Mouse (Mus musculus): ENCODE data around the gene Htr3b. TPM values are rescaled to one million over a fixed set of nuclear protein-coding genes. Genes with fewer than 3 reads are reported as not detected.
A peak's percentile ranks its signal among the peaks of the same experiment; 100 is the strongest.
"Not testable (repeated sequence)": the region's sequence is repeated elsewhere in the genome, so short reads cannot be mapped to it uniquely, and the experiment has no call there.

Htr3b gene
- polyA plus RNA-seq, 1 experiment from 2014 or later = 0.96 TPM

- Histone ChIP-seq H3K4me2 (replicated peaks; ENCODE audit: low read depth) (no peak overlapping the region; the same call in 1 of the 2 replicates), H3K4me1 (replicated peaks; ENCODE audit: control insufficient read depth, insufficient read depth, low read length) (peaks cover 10% of the 10 kb centered on the region), H3K27me3 (replicated peaks; ENCODE audit: control insufficient read depth, insufficient read depth, low read length) (no peaks in the 10 kb centered on the region), H3K36me3 (ENCODE audit: control insufficient read depth, insufficient read depth) (no peaks in the 10 kb centered on the region), H3K27ac (ENCODE audit: low read depth, low read length) (no peak overlapping the region), H3K4me3 (ENCODE audit: low read depth, low read length) (no peak overlapping the region), H3K9ac (ENCODE audit: low read depth, low read length) (no peak overlapping the region), H3K9me3 (ENCODE audit: control insufficient read depth) (no peaks in the 10 kb centered on the region)
- no peak for TF ChIP-seq CTCF (IDR thresholded peaks at IDR 0.05; ENCODE audit: low read depth)
- 51% methylated on average over 7 of the region's 7 CpGs for WGBS
- no peak for ATAC-seq
These were observed 21.9 kb upstream of the Htr3b start for GRCm38 (mm10) chr9:48986616-48987141.

DNA sequence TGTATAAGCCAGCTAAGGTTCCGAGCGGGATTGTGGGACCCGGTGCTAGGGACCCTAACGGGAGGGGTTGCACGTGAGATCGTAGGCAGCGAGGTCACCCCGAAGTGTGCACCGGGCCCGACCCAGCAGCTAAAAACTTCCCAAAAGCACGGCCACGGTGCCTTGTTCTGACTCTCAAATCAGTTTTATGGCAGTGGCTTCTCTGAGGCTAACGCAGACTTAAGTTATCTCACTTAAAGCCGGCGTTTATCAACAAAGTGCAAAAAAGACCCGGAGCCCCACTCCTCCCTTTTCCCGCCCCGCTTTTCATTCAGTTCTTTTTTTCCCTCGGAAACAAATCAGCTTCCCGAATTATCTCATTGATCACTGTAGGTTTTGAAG lies 20.9 kb upstream of the Htr3b start:
- no peak overlapping the region for H3K27ac ChIP-seq (ENCODE audit: low read depth, low read length)
- no peak for ATAC-seq
- H3K4me1 ChIP-seq (replicated peaks; ENCODE audit: control insufficient read depth, insufficient read depth, low read length) = peaks cover 10% of the 10 kb centered on the region
- no peaks in the 10 kb centered on the region for H3K27me3 ChIP-seq (replicated peaks; ENCODE audit: control insufficient read depth, insufficient read depth, low read length)
- H3K4me2 ChIP-seq (replicated peaks; ENCODE audit: low read depth) = peak overlapping the region; percentile 85
- no peak for TF ChIP-seq CTCF (IDR thresholded peaks at IDR 0.05; ENCODE audit: low read depth)
- no peaks in the 10 kb centered on the region for H3K36me3 ChIP-seq (ENCODE audit: control insufficient read depth, insufficient read depth)
- no peaks in the 10 kb centered on the region for H3K9me3 ChIP-seq (ENCODE audit: control insufficient read depth)
- H3K4me3 ChIP-seq (ENCODE audit: low read depth, low read length) = peak overlapping the region; percentile 79
- peak overlapping the region; percentile 52 for H3K9ac ChIP-seq (ENCODE audit: low read depth, low read length)
- under 1% methylated on average over 20 of the region's 20 CpGs for WGBS

DNA sequence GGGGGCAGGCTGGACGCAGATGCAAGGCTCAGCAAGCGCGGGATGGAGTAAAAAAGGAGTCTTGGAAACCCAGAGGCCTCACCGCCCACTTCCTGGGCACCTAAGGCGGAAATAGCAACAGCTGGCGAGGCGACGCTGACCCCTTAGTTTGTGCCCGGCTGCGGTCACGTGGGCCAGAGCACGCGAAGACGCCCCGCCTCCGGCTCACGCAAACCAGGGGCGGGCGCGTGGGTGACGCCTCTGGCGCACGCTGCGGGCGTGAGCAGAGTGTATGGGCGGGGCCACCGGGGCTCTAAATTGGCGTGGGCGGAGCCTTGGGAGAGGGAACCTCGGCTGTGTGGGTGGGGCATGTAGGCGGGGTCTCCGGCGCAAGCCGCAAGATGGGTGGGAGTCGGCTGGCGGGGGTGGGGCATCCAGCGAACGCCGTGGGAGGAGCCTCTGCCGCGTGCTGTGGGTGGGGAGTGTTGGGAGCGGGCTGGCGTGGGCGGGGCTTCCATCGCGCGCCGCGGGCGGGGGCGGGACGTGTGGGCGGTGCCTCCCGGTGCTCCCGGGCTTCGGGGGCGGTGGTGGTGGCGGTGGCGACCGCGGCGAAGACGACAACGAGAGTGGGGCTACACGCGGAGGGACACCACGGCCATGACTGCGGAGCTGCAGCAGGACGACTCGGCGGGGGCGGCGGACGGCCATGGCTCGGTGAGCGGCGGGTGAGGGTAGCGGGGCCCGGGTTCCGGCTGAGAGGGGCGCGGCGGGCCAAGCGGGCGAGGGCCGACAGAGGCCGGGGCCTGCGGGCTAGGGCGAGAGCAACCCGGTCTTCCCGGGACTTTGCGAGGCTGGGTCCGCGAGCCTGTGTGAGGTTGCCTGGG lies 20.3 kb upstream of the Htr3b start, which contains the start of gene Usp28:
Usp28 (plus strand) TSS at position 531 of the 863 bp plus-strand sequence.
- no peak; the same call in 1 of the 2 replicates for TF ChIP-seq CTCF (IDR thresholded peaks at IDR 0.05; ENCODE audit: low read depth)
- Histone ChIP-seq H3K4me3 (ENCODE audit: low read depth, low read length) (peak within 1 kb of the TSS; percentile 79), H3K4me2 (replicated peaks; ENCODE audit: low read depth) (peak within 1 kb of the TSS; percentile 85), H3K9me3 (ENCODE audit: control insufficient read depth) (no peaks in the 10 kb centered on the region), H3K27me3 (replicated peaks; ENCODE audit: control insufficient read depth, insufficient read depth, low read length) (no peaks in the 10 kb centered on the region), H3K9ac (ENCODE audit: low read depth, low read length) (peak within 1 kb of the TSS; percentile 52), H3K36me3 (ENCODE audit: control insufficient read depth, insufficient read depth) (no peaks in the 10 kb centered on the region), H3K27ac (ENCODE audit: low read depth, low read length) (peak within 1 kb of the TSS; percentile 69), H3K4me1 (replicated peaks; ENCODE audit: control insufficient read depth, insufficient read depth, low read length) (peaks cover 10% of the 10 kb centered on the region)
- ATAC-seq = peak; percentile 93
- under 1% methylated on average over 90 of the region's 94 CpGs for WGBS

DNA sequence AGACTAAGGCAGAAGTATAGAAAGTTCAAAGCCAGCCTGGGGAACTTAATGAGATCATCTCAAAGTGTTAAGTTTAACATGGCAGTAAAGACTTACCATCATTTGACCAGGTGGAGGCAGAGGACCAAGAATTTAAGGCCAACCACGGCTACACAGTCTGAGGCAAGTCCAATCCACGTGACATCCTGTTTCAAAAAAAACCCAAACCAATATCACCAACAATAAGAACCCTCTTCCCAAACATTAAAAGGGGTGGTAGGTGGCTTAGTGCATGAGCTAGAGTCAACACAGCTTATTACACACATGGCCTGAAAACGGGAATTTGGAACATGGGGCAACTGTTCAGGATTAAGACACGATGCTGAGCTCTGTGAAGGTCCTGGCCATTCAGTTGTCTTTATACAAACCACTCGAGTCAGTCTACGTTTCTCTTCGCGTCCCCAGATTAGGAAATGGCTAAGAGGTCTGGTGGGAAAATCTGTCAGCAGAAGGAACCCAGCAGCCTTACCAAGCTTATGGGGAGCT lies 19.6 kb upstream of the Htr3b start:
- Histone ChIP-seq H3K4me2 (replicated peaks; ENCODE audit: low read depth) (peak overlapping the region; percentile 63), H3K9me3 (ENCODE audit: control insufficient read depth) (no peaks in the 10 kb centered on the region), H3K4me1 (replicated peaks; ENCODE audit: control insufficient read depth, insufficient read depth, low read length) (peaks cover 10% of the 10 kb centered on the region), H3K27ac (ENCODE audit: low read depth, low read length) (peak overlapping the region; percentile 69), H3K27me3 (replicated peaks; ENCODE audit: control insufficient read depth, insufficient read depth, low read length) (no peaks in the 10 kb centered on the region), H3K36me3 (ENCODE audit: control insufficient read depth, insufficient read depth) (no peaks in the 10 kb centered on the region), H3K4me3 (ENCODE audit: low read depth, low read length) (peak overlapping the region; percentile 79), H3K9ac (ENCODE audit: low read depth, low read length) (peak overlapping the region; percentile 31)
- 20% methylated on average over 8 of the region's 8 CpGs for WGBS
- ATAC-seq = peak; percentile 0
- TF ChIP-seq CTCF (IDR thresholded peaks at IDR 0.05; ENCODE audit: low read depth) = no peak

DNA sequence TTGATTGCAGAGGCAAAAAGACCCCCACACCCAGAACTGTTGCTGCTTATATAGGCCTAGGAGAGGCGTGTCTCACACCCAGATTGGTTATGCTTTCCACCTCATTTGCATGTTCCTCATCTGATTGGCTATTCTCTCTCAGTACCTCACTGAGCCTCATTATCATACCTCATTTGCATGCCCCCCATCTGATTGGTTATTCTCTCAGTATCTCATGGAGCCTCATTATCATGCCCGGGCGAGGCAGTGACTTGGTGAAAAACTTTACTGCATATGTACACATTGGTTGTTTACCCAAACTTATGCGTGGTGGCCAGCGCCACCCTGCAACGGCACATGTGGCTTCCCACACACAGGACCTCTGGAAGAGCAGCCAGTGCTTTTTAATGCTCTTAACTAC lies 19.0 kb upstream of the Htr3b start:
- peak overlapping the region; percentile 63 for H3K4me2 ChIP-seq (replicated peaks; ENCODE audit: low read depth)
- H3K27me3 ChIP-seq (replicated peaks; ENCODE audit: control insufficient read depth, insufficient read depth, low read length); H3K4me3 ChIP-seq (ENCODE audit: low read depth, low read length); H3K36me3 ChIP-seq (ENCODE audit: control insufficient read depth, insufficient read depth); H3K4me1 ChIP-seq (replicated peaks; ENCODE audit: control insufficient read depth, insufficient read depth, low read length); H3K9me3 ChIP-seq (ENCODE audit: control insufficient read depth); H3K9ac ChIP-seq (ENCODE audit: low read depth, low read length); ATAC-seq; H3K27ac ChIP-seq (ENCODE audit: low read depth, low read length): not testable (repeated sequence)
- WGBS = 90% methylated on average over 6 of the region's 6 CpGs

DNA sequence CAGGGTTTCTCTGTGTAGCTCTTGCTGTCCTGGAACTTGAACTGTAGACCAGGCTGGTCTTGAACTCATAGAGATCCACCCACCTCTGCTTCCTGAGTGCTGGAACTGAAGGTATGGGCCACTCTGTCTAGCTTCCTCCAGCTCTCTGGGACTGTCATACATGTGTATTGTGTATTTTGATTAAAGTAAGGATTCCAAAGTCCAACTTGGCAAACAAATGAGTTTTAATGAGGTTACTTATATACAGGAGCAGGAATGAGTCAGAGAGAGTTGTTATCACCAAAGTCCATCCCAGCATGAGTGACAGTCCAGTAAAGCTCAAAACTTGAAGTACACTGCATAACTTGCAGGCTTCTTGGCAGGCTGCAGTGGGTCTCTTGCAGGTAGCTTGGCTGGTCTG lies 17.0 kb upstream of the Htr3b start:
- Histone ChIP-seq H3K4me1 (replicated peaks; ENCODE audit: control insufficient read depth, insufficient read depth, low read length) (peaks cover 6% of the 10 kb centered on the region), H3K27ac (ENCODE audit: low read depth, low read length) (0 out of 2 replicates have a peak overlapping the region, but pooled peaks have one; percentile 5), H3K4me2 (replicated peaks; ENCODE audit: low read depth) (no peak overlapping the region), H3K9me3 (ENCODE audit: control insufficient read depth) (no peaks in the 10 kb centered on the region), H3K36me3 (ENCODE audit: control insufficient read depth, insufficient read depth) (no peaks in the 10 kb centered on the region), H3K4me3 (ENCODE audit: low read depth, low read length) (no peak overlapping the region), H3K9ac (ENCODE audit: low read depth, low read length) (no peak overlapping the region), H3K27me3 (replicated peaks; ENCODE audit: control insufficient read depth, insufficient read depth, low read length) (no peaks in the 10 kb centered on the region)
- no peak for TF ChIP-seq CTCF (IDR thresholded peaks at IDR 0.05; ENCODE audit: low read depth)
- ATAC-seq = peak; percentile 72

All from intestine, postnatal 0 days (tissue).